Mouse (Mus musculus) skeletal muscle tissue, adult 2 months (tissue): Measurements from ENCODE around the gene Micall1.

Source experiments
- DNase-seq: peaks from one replicate; pipeline ENCODE4 v3.0.0-alpha.2; 2012; ENCODE audit warnings: low read depth, low spot score

The Micall1 gene

DNA sequence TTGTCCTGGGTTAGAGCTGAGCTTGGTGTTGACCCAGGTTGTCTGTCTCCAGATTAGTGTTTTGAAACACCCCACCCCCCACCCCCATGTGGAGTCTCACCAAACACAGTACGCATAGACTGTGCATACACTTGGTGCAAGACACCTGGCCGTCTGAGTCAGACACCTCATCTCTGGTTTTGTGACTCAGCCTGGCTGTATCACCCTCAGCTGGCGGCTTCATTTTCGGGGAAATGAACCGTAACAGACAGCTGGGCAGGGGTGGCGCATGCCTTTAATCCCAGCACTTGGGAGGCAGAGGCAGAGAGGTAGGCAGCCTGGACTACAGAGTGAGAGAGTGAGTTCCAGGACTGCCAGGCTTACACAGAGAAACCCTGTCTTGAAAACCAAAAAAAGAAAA, 68.2 kb downstream of the Micall1 start:
- no peak for DNase-seq

DNA sequence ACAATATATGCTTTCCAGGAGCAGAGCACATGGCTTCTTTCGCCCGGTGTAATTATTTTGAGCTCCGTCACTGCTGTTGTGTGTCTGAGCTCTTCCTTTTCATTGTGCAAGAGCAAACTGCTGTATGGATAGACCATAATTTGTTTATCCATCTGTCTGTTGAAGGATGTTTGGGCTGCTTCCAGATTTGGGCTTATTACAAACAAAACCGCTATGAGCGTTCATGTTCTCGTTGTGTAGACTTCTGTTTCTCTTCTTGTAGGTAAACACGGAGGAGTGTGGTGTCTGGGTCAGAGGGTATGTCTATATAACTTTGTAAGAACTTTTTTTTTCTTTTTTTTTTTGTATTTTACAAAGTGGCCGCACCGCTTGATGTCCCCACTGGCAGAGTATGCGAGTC, 76.5 kb downstream of the Micall1 start:
- DNase-seq, result no peak
